Mouse (Mus musculus): ENCODE data around the gene Tssk2. TPM values are rescaled to one million over a fixed set of nuclear protein-coding genes. Genes with fewer than 3 reads are reported as not detected.

Tssk2 gene
- polyA plus RNA-seq, 1 experiment = 0.07 TPM

- no peak overlapping the region for H3K4me3 ChIP-seq
- H3K36me3 ChIP-seq (ENCODE audit: control insufficient read depth, insufficient read depth) = no peaks in the 10 kb centered on the region
- H3ac ChIP-seq (ENCODE audit: control insufficient read depth, insufficient read length) = no peak overlapping the region
- no peaks in the 10 kb centered on the region for H3K79me2 ChIP-seq (ENCODE audit: control insufficient read depth, insufficient read depth)
- peaks cover 40% of the 10 kb centered on the region for H3K27me3 ChIP-seq (ENCODE audit: control insufficient read depth, insufficient read depth, insufficient read length)
- no peak for TF ChIP-seq E2F4 (IDR thresholded peaks at IDR 0.05; ENCODE audit: insufficient read depth)
- no peak overlapping the region for H3K4me2 ChIP-seq (ENCODE audit: low read depth)
Observed at GRCm38 (mm10) chr16:17939255-17939751, 40.9 kb downstream of the Tssk2 start.

DNA sequence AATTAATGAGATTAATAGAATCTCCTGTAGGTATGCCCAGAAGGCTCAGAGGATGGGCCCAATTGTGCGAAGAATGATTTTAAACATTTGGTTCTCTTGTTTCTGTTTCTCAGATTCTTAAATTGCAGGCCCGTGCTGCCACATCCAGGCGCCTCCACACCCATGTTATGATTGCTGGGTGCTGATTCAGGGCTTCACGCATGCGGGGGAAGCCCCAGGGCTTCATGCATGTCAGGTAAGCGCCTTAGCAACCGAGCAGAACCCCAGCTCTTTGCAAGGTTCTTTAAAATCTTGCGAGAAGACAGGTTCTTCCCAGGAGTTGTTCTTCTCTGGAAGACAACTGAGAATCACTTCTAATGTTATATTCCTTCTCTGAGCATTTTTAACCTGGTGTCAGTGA is 45.0 kb downstream of the Tssk2 start:
- Histone ChIP-seq H3ac (ENCODE audit: control insufficient read depth, insufficient read length) (no peak overlapping the region), H3K4me2 (ENCODE audit: low read depth) (no peak overlapping the region), H3K4me3 (no peak overlapping the region), H3K36me3 (ENCODE audit: control insufficient read depth, insufficient read depth) (no peaks in the 10 kb centered on the region), H3K27me3 (ENCODE audit: control insufficient read depth, insufficient read depth, insufficient read length) (no peaks in the 10 kb centered on the region), H3K79me2 (ENCODE audit: control insufficient read depth, insufficient read depth) (no peaks in the 10 kb centered on the region)
- TF ChIP-seq MYOG (IDR thresholded peaks at IDR 0.05; ENCODE audit: control insufficient read depth in 1 of 3, insufficient read depth in 1 of 3, insufficient read length in 2 of 3, low read depth in 2 of 3) = no peak
- no peak for TF ChIP-seq MYOD1 (IDR thresholded peaks at IDR 0.05; ENCODE audit: control insufficient read depth in 1 of 3, insufficient read length in 2 of 3, low read depth in 2 of 3)
- TF ChIP-seq TCF3 (IDR thresholded peaks at IDR 0.05; ENCODE audit: insufficient read length, low read depth) = no peak
- TF ChIP-seq USF1 (IDR thresholded peaks at IDR 0.05; ENCODE audit: low read depth) = no peak

GRCm38 (mm10) chr16:17945081-17945831 is 46.8 kb downstream of the Tssk2 start:
- Histone ChIP-seq H3K27me3 (ENCODE audit: control insufficient read depth, insufficient read depth, insufficient read length) (no peaks in the 10 kb centered on the region), H3K79me2 (ENCODE audit: control insufficient read depth, insufficient read depth) (no peaks in the 10 kb centered on the region), H3K4me2 (ENCODE audit: low read depth) (no peak overlapping the region), H3ac (ENCODE audit: control insufficient read depth, insufficient read length) (no peak overlapping the region), H3K36me3 (ENCODE audit: control insufficient read depth, insufficient read depth) (no peaks in the 10 kb centered on the region), H3K4me3 (no peak overlapping the region)
- no peak for TF ChIP-seq MYOG (IDR thresholded peaks at IDR 0.05; ENCODE audit: control insufficient read depth in 1 of 3, insufficient read depth in 1 of 3, insufficient read length in 2 of 3, low read depth in 2 of 3)

DNA sequence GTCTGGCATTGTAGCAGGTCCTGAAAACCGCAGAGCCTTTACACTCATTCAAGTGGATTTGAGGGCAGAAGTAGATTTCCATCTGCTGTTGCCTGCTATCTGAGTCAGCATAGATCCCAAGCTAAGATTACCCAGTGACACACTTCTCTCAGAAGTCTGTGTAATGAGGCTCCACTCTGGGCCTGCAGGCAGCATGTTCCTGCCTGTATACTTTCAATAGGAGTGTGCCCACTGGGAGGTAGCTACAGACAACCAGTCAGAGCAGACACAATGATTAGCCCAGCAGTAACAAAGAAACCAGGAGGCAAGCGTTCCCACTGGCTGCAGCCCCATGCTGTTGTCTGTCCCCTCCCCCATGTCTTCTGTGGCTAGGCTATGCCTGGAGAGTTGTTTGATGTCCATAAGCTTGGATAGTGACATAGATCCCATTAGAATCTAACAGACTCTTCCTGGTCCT is 51.0 kb downstream of the Tssk2 start:
- Histone ChIP-seq H3K4me3 (no peak overlapping the region), H3K36me3 (ENCODE audit: control insufficient read depth, insufficient read depth) (no peaks in the 10 kb centered on the region), H3K79me2 (ENCODE audit: control insufficient read depth, insufficient read depth) (no peaks in the 10 kb centered on the region), H3K4me2 (ENCODE audit: low read depth) (no peak overlapping the region), H3K27me3 (ENCODE audit: control insufficient read depth, insufficient read depth, insufficient read length) (no peaks in the 10 kb centered on the region), H3ac (ENCODE audit: control insufficient read depth, insufficient read length) (no peak overlapping the region)
- TF ChIP-seq SRF (IDR thresholded peaks at IDR 0.05; ENCODE audit: control insufficient read depth, insufficient read length, low read depth) (no peak), MAX (IDR thresholded peaks at IDR 0.05; ENCODE audit: low read depth) (no peak), POLR2AphosphoS2 (IDR thresholded peaks at IDR 0.05; ENCODE audit: insufficient read length, low read depth) (no peak), CEBPB (IDR thresholded peaks at IDR 0.05; ENCODE audit: insufficient read depth, poor library complexity, severe bottlenecking) (no peak), E2F4 (IDR thresholded peaks at IDR 0.05; ENCODE audit: insufficient read depth) (no peak), USF1 (IDR thresholded peaks at IDR 0.05; ENCODE audit: low read depth) (no peak), TCF12 (IDR thresholded peaks at IDR 0.05; ENCODE audit: insufficient read depth, poor library complexity, severe bottlenecking) (no peak)

Other genes with a start within 250 kb of the Tssk2 start
- 42.9 TPM for gene Med15, start 165.7 kb upstream of the Tssk2 start, polyA plus RNA-seq (2012; fragmentation: generic; extraction: Trizol)
- gene Klhl22, start 139.0 kb upstream of the Tssk2 start, polyA plus RNA-seq (2012; fragmentation: generic; extraction: Trizol) = 107 TPM
- 25.9 TPM for gene Scarf2, start 101.4 kb upstream of the Tssk2 start, polyA plus RNA-seq (2012; fragmentation: generic; extraction: Trizol)
- gene B830017H08Rik, start 65.5 kb upstream of the Tssk2 start, polyA plus RNA-seq (2012; fragmentation: generic; extraction: Trizol) = 0.02 TPM
- 1.2 TPM for gene Car15, start 60.3 kb upstream of the Tssk2 start, polyA plus RNA-seq (2012; fragmentation: generic; extraction: Trizol)
- gene Gm20518, start 7.0 kb upstream of the Tssk2 start, polyA plus RNA-seq (2012; fragmentation: generic; extraction: Trizol) = 0.08 TPM
- gene Tssk1, start 4.4 kb upstream of the Tssk2 start, polyA plus RNA-seq (2012; fragmentation: generic; extraction: Trizol) = 0.07 TPM
- gene Dgcr2, start 75 bp upstream of the Tssk2 start, polyA plus RNA-seq (2012; fragmentation: generic; extraction: Trizol) = 42.8 TPM
- 17.4 TPM for gene Ess2, start 12.7 kb downstream of the Tssk2 start, polyA plus RNA-seq (2012; fragmentation: generic; extraction: Trizol)
- not detected for gene Gsc2, start 16.4 kb downstream of the Tssk2 start, polyA plus RNA-seq (2012; fragmentation: generic; extraction: Trizol)
- 72.5 TPM for gene Slc25a1, start 29.6 kb downstream of the Tssk2 start, polyA plus RNA-seq (2012; fragmentation: generic; extraction: Trizol)
- gene Vpreb2, start 81.8 kb downstream of the Tssk2 start, polyA plus RNA-seq (2012; fragmentation: generic; extraction: Trizol) = not detected
- gene Dgcr6, start 154.2 kb downstream of the Tssk2 start, polyA plus RNA-seq (2012; fragmentation: generic; extraction: Trizol) = 67.2 TPM
- gene Prodh, start 191.6 kb downstream of the Tssk2 start, polyA plus RNA-seq (2012; fragmentation: generic; extraction: Trizol) = 3.0 TPM
- gene Rtn4r, start 229.0 kb downstream of the Tssk2 start, polyA plus RNA-seq (2012; fragmentation: generic; extraction: Trizol) = 0.26 TPM